Mouse (Mus musculus) MEL (cell line): ENCODE results near the gene Kirrel3. TPM values are rescaled to one million over a fixed set of nuclear protein-coding genes. Genes with fewer than 3 reads are reported as not detected.

ENCODE experiments used
- DNase-seq: peaks from one replicate; pipeline ENCODE4 v3.0.0; 2011; ENCODE audit warnings: low read depth, low spot score
- H3K27ac ChIP-seq: 2 replicates; pipeline ENCODE4 v1.5.1; 2012; ENCODE audit warnings: low read depth, mild to moderate bottlenecking, control low read depth, low read length, moderate library complexity; ENCODE audit not compliant: control insufficient read depth
- H3K27me3 ChIP-seq, 2 experiments: fragments of 150-350 bp in 1 of 2; sonication (generic) in 1 of 2; 2 replicates each; pipeline ENCODE4 v1.6.1; 2012; ENCODE audit warnings: low read length in 2 of 2, mild to moderate bottlenecking in 2 of 2, improper control_type of control experiment in 1 of 2, moderate library complexity in 1 of 2; ENCODE audit not compliant: insufficient read depth in 2 of 2, control insufficient read depth in 1 of 2
- H3K36me3 ChIP-seq, 2 experiments: 2 replicates each; pipeline ENCODE4 v1.6.1; 2012 to 2014; ENCODE audit warnings: low read length in 2 of 2, improper control_type of control experiment in 1 of 2, inconsistent platforms in 1 of 2, mild to moderate bottlenecking in 1 of 2; ENCODE audit not compliant: insufficient read depth in 2 of 2, control insufficient read depth in 1 of 2
- H3K4me1 ChIP-seq, 2 experiments: fragments of 150-350 bp in 1 of 2; sonication (generic) in 1 of 2; 2 replicates each; pipeline ENCODE4 v1.6.1; 2012; ENCODE audit warnings: low read length in 2 of 2, improper control_type of control experiment in 1 of 2, mild to moderate bottlenecking in 1 of 2; ENCODE audit not compliant: insufficient read depth in 2 of 2, control insufficient read depth in 1 of 2
- H3K4me3 ChIP-seq, 2 experiments: fragments of 150-350 bp in 1 of 2; sonication (generic) in 1 of 2; 2 replicates each; pipeline ENCODE4 v1.5.1; 2012; ENCODE audit warnings: low read depth in 2 of 2, low read length in 2 of 2, mild to moderate bottlenecking in 2 of 2, moderate library complexity in 2 of 2, control low read depth in 1 of 2, improper control_type of control experiment in 1 of 2; ENCODE audit not compliant: control insufficient read depth in 1 of 2, insufficient read depth in 1 of 2
- H3K79me2 ChIP-seq: 2 replicates; pipeline ENCODE4 v1.6.1; 2012; ENCODE audit warnings: mild to moderate bottlenecking, low read length, moderate library complexity; ENCODE audit not compliant: control insufficient read depth, poor library complexity, insufficient read depth
- H3K9ac ChIP-seq: 2 replicates; pipeline ENCODE4 v1.6.1; 2012; ENCODE audit warnings: low read depth, mild to moderate bottlenecking, control low read depth, low read length, moderate library complexity; ENCODE audit not compliant: control insufficient read depth, poor library complexity, severe bottlenecking
- H3K9me3 ChIP-seq: fragments of 150-350 bp; sonication (generic); replicated peaks from 2 replicates; pipeline ENCODE4 v1.6.1; 2012; ENCODE audit warnings: mild to moderate bottlenecking, low read length, improper control_type of control experiment, moderate library complexity; ENCODE audit not compliant: insufficient read depth
- CHD1 ChIP-seq: IDR thresholded peaks from 2 replicates; pipeline ENCODE4 v1.6.1; 2012; ENCODE audit warnings: low read depth, mild to moderate bottlenecking, inconsistent platforms, low read length, improper control_type of control experiment
- CTCF ChIP-seq, 3 experiments: IDR thresholded peaks in 2 of 3; conservative IDR thresholded peaks in 1 of 3; 2 replicates each; pipeline ENCODE4 v1.5.1; 2011 to 2012; ENCODE audit warnings: low read length in 3 of 3, low read depth in 2 of 3, mild to moderate bottlenecking in 2 of 3, improper control_type of control experiment in 1 of 3, inconsistent platforms in 1 of 3, mixed read lengths in 1 of 3, moderate library complexity in 1 of 3; ENCODE audit not compliant: control insufficient read depth in 1 of 3, insufficient read depth in 1 of 3, poor library complexity in 1 of 3, severe bottlenecking in 1 of 3
- ELF1 ChIP-seq: IDR thresholded peaks from 2 replicates; pipeline ENCODE4 v1.6.1; 2014; ENCODE audit warnings: low read depth, mild to moderate bottlenecking, inconsistent platforms, low read length, improper control_type of control experiment, moderate library complexity
- EP300 ChIP-seq, 2 experiments: IDR thresholded peaks; 2 replicates each; pipeline ENCODE4 v1.6.1; 2011; ENCODE audit warnings: improper control_type of control experiment in 2 of 2, low read length in 2 of 2, low read depth in 1 of 2, mild to moderate bottlenecking in 1 of 2
- GABPA ChIP-seq: IDR thresholded peaks from 2 replicates; pipeline ENCODE4 v1.6.1; 2012; ENCODE audit warnings: low read depth, mild to moderate bottlenecking, inconsistent platforms, low read length, improper control_type of control experiment, moderate library complexity
- GATA1 ChIP-seq: IDR thresholded peaks from 2 replicates; pipeline ENCODE4 v1.6.1; 2011; ENCODE audit warnings: low read depth, low read length, improper control_type of control experiment
- HCFC1 ChIP-seq: IDR thresholded peaks from 2 replicates; pipeline ENCODE4 v1.6.1; 2012; ENCODE audit warnings: low read depth, mild to moderate bottlenecking, inconsistent platforms, low read length, improper control_type of control experiment, moderate library complexity
- MAFK ChIP-seq: IDR thresholded peaks from 2 replicates; pipeline ENCODE4 v1.6.1; 2011; ENCODE audit warnings: low read depth, mild to moderate bottlenecking, low read length, improper control_type of control experiment, borderline replicate concordance
- MAZ ChIP-seq: IDR thresholded peaks from 2 replicates; pipeline ENCODE4 v1.6.1; 2012; ENCODE audit warnings: low read depth, mild to moderate bottlenecking, inconsistent platforms, low read length, improper control_type of control experiment
- MEF2A ChIP-seq: IDR thresholded peaks from 2 replicates; pipeline ENCODE4 v1.6.1; 2014; ENCODE audit warnings: low read depth, mild to moderate bottlenecking, inconsistent platforms, low read length, improper control_type of control experiment; ENCODE audit not compliant: poor library complexity, insufficient replicate concordance, severe bottlenecking; ENCODE audit errors: extremely low read depth
- MXI1 ChIP-seq: IDR thresholded peaks from 2 replicates; pipeline ENCODE4 v1.6.1; 2011; ENCODE audit warnings: mild to moderate bottlenecking, low read depth, low read length, improper control_type of control experiment
- MYC ChIP-seq: IDR thresholded peaks from 2 replicates; pipeline ENCODE4 v1.6.1; 2011; ENCODE audit warnings: low read depth, mild to moderate bottlenecking, low read length, improper control_type of control experiment, moderate library complexity
- RCOR1 ChIP-seq: IDR thresholded peaks from 2 replicates; pipeline ENCODE4 v1.6.1; 2012; ENCODE audit warnings: low read depth, mild to moderate bottlenecking, inconsistent platforms, low read length, improper control_type of control experiment
- TBP ChIP-seq: IDR thresholded peaks from 2 replicates; pipeline ENCODE4 v1.8.0; 2011; ENCODE audit warnings: low read depth, low read length, improper control_type of control experiment
- TCF12 ChIP-seq: IDR thresholded peaks from 2 replicates; pipeline ENCODE4 v1.6.1; 2014; ENCODE audit warnings: low read depth, mild to moderate bottlenecking, inconsistent platforms, low read length, improper control_type of control experiment, moderate library complexity
- USF1 ChIP-seq: IDR thresholded peaks from 2 replicates; pipeline ENCODE4 v1.6.1; 2014; ENCODE audit warnings: low read depth, mild to moderate bottlenecking, inconsistent platforms, low read length, improper control_type of control experiment, moderate library complexity
- USF2 ChIP-seq, 2 experiments: IDR thresholded peaks; 2 replicates each; pipeline ENCODE4 v1.6.1; 2011 to 2012; ENCODE audit warnings: improper control_type of control experiment in 2 of 2, low read length in 2 of 2, borderline replicate concordance in 1 of 2, inconsistent platforms in 1 of 2, low read depth in 1 of 2, mild to moderate bottlenecking in 1 of 2; ENCODE audit not compliant: insufficient read depth in 1 of 2
- ZC3H11A ChIP-seq: IDR thresholded peaks from 2 replicates; pipeline ENCODE4 v1.6.1; 2012; ENCODE audit warnings: low read depth, mild to moderate bottlenecking, inconsistent platforms, low read length, improper control_type of control experiment
- ZKSCAN1 ChIP-seq: IDR thresholded peaks from 2 replicates; pipeline ENCODE4 v1.6.1; 2012; ENCODE audit warnings: low read depth, mild to moderate bottlenecking, inconsistent platforms, low read length, improper control_type of control experiment, moderate library complexity
- polyA plus RNA-seq, 2 experiments: library from polyadenylated mRNA; stranded (reverse) in 1 of 2; unstranded in 1 of 2; fragments of >175 nt in 1 of 2; fragments of >200 nt in 1 of 2; gene quantifications; 2 replicates each; pipeline versions ENCODE4 v1.2.1 to v1.2.4; 2012; ENCODE audit warnings: low replicate concordance in 2 of 2, low read depth in 1 of 2; ENCODE audit not compliant: insufficient read length in 2 of 2, insufficient read depth in 1 of 2, missing spikeins in 1 of 2
- total RNA-seq: library from RNA; depleted of rRNA; stranded (reverse); fragments of 300-350 nt; gene quantifications from 2 replicates; pipeline ENCODE4 v1.2.3, GENCODE M21; 2012

The Kirrel3 gene
- total and polyA plus RNA-seq, 3 experiments: 0.06 TPM; not detected in 2

GRCm38 (mm10) chr9:34492121-34492520, 6.4 kb downstream of the Kirrel3 start:
- no peak for DNase-seq
- TF ChIP-seq TBP (no peak), TCF12 (no peak), CHD1 (no peak)
- H3K27ac ChIP-seq: no peak overlapping the region
- no peaks in the 10 kb centered on the region for H3K4me1 ChIP-seq
- H3K9ac ChIP-seq: no peak overlapping the region
- no peaks in the 10 kb centered on the region for H3K27me3 ChIP-seq
- H3K9me3 ChIP-seq: no peaks in the 10 kb centered on the region
- no peaks in the 10 kb centered on the region for H3K79me2 ChIP-seq
- H3K4me3 ChIP-seq: no peak overlapping the region
- H3K36me3 ChIP-seq: no peaks in the 10 kb centered on the region

GRCm38 (mm10) chr9:34493571-34493970, 7.9 kb downstream of the Kirrel3 start:
- TF ChIP-seq ELF1: no peak

GRCm38 (mm10) chr9:34498126-34498525, 12.4 kb downstream of the Kirrel3 start:
- H3K27ac ChIP-seq: no peak overlapping the region
- no peak overlapping the region for H3K9ac ChIP-seq
- no peaks in the 10 kb centered on the region for H3K4me1 ChIP-seq
- H3K27me3 ChIP-seq: no peaks in the 10 kb centered on the region
- no peak overlapping the region for H3K4me3 ChIP-seq
- TF ChIP-seq ELF1: no peak
- TF ChIP-seq USF2 (IDR thresholded peaks at IDR 0.05; ENCODE audit: borderline replicate concordance in 1 of 2, insufficient read depth in 1 of 2, low read depth in 1 of 2, low read length in 2 of 2): no peak
- no peak for TF ChIP-seq EP300 (IDR thresholded peaks at IDR 0.05; ENCODE audit: low read depth in 1 of 2, low read length in 2 of 2)
- TF ChIP-seq MAZ: no peak
- TF ChIP-seq MXI1: no peak
- no peak for TF ChIP-seq TCF12
- TF ChIP-seq USF1: no peak
- TF ChIP-seq MAFK: no peak
- TF ChIP-seq ZC3H11A: no peak
- no peak for TF ChIP-seq HCFC1
- no peak for TF ChIP-seq RCOR1
- TF ChIP-seq MEF2A: no peak
- TF ChIP-seq ZKSCAN1: no peak
- TF ChIP-seq CTCF (IDR thresholded peaks at IDR 0.05 in 2 of 3, conservative IDR thresholded peaks at IDR 0.05 in 1 of 3; ENCODE audit: control insufficient read depth in 1 of 3, insufficient read depth in 1 of 3, low read depth in 2 of 3, low read length in 3 of 3, poor library complexity in 1 of 3, severe bottlenecking in 1 of 3): no peak
- no peak for TF ChIP-seq GATA1
- no peak for TF ChIP-seq MYC
- TF ChIP-seq GABPA: no peak
- TF ChIP-seq TBP: no peak
- H3K9me3 ChIP-seq: no peaks in the 10 kb centered on the region
- H3K79me2 ChIP-seq: no peaks in the 10 kb centered on the region
- no peak for DNase-seq
- no peaks in the 10 kb centered on the region for H3K36me3 ChIP-seq

More at GRCm38 (mm10) chr9:34493571-34493970, 7.9 kb downstream of the Kirrel3 start:
- Histone ChIP-seq H3K36me3 (no peaks in the 10 kb centered on the region), H3K4me3 (no peak overlapping the region), H3K27me3 (no peaks in the 10 kb centered on the region), H3K4me1 (no peaks in the 10 kb centered on the region), H3K9me3 (no peaks in the 10 kb centered on the region), H3K27ac (no peak overlapping the region), H3K9ac (no peak overlapping the region), H3K79me2 (no peaks in the 10 kb centered on the region)
- no peak for DNase-seq
